Mouse (Mus musculus): Measurements from ENCODE around the gene Zfp580. TPM values are rescaled to one million over a fixed set of nuclear protein-coding genes. Genes with fewer than 3 reads are reported as not detected.
"Not testable (repeated sequence)": the region's sequence is repeated elsewhere in the genome, so short reads cannot be mapped to it uniquely, and the experiment has no call there.

Gene Zfp580
- polyA plus RNA-seq (2012; rRNA removed), result 12.7 and 24.9 TPM in 2 replicates

DNA sequence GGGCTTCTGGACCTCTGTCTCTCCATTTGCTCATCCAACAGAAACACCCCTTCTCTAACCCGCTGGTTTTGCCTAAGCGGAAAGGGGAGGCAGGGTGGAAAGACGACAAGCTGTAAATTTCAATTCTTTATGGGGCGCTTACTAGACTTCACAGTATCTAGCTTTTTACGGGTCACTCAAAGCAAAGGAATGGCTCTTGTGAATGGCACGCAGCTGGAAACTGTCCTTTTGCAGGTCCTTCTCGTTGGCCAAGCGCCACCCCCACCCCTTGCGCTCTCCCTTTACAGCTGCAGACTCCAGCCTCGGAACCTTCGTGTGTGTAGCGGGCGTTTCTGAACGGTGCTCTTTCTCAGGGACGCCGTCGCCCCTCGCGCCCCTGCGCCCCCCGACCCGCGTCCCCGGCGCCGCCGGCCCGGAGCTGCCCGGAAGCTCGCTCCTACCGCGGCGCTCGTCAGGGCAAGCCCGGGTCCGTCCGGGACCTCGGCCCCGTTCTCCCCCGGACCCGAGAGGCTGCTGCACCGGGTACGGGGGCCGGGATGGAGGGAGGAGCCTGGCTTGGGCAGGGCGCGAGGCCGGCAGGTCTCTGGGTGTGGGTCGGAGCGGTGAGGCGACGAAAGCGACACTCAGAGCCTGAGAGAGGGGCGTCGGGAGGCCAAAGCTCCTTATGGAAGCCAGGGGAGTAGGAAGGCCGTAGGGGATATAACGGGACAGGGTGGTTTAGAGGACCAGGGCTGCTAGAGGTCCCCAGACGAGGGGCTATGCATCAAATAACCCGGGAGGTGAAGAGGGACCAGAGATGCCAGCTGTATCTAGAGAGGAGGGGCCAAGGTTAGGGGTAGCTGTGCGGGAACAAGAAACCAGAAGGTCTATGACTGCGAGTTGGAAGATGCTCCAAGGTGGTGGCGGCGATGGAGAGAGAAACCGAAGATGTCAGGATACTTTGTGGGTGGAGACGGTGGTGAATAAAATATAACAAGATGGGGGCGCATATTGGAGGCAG lies at the start of gene Zfp580:
Gene Zfp580, plus strand, starts transcription at position 346 of the 1,000 bp plus-strand sequence.
- peak in 1 of 2 experiments; percentile 48 for DNase-seq (ENCODE audit: low read depth in 1 of 2, low spot score in 2 of 2)
- no peaks in the 10 kb centered on the region for H3K36me3 ChIP-seq (ENCODE audit: control insufficient read depth, insufficient read depth, low read length)
- WGBS, result 2% methylated on average over 65 of the region's 65 CpGs
- H3K27me3 ChIP-seq (ENCODE audit: control insufficient read depth, insufficient read depth, low read length), result peaks cover 19% of the 10 kb centered on the region
- TF ChIP-seq POLR2A (IDR thresholded peaks at IDR 0.05; ENCODE audit: low read depth, low read length) (no peak), CTCF (IDR thresholded peaks at IDR 0.05; ENCODE audit: extremely low read depth, insufficient read depth, insufficient read length, insufficient replicate concordance) (no peak)
- H3K27ac ChIP-seq (ENCODE audit: insufficient read depth, low read length), result peak within 1 kb of the TSS; percentile 1; the same call in 1 of the 2 replicates
- H3K4me1 ChIP-seq (ENCODE audit: control insufficient read depth, insufficient read depth, insufficient read length), result peaks cover 11% of the 10 kb centered on the region
- H3K4me3 ChIP-seq (ENCODE audit: extremely low read depth, insufficient read depth, insufficient read length), result peak within 1 kb of the TSS; percentile 65

DNA sequence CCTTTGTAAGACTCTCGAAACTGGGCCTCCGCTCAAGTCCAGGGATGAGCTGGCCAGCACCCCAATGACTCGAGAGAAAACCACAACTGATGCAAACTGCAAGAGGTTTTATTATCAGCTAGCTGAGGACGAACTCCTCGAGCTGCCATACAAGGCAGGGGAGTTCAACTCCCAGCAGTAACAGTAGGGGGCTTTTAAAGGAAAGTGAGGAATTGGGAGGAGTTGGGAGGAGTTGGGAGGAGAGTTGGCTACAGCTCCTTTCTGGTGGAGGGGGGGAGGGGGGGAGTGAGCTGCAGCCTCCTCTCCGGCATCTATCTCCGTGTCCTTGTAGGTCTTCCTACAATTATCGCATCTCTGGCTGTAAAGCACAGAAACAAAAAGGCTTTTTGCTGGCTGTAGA lies 48.5 kb upstream of the Zfp580 start:
- not testable (repeated sequence) for H3K27me3 ChIP-seq (ENCODE audit: control insufficient read depth, insufficient read depth, low read length); H3K4me3 ChIP-seq (ENCODE audit: extremely low read depth, insufficient read depth, insufficient read length); DNase-seq (ENCODE audit: low read depth in 1 of 2, low spot score in 2 of 2); H3K36me3 ChIP-seq (ENCODE audit: control insufficient read depth, insufficient read depth, low read length); H3K27ac ChIP-seq (ENCODE audit: insufficient read depth, low read length); H3K4me1 ChIP-seq (ENCODE audit: control insufficient read depth, insufficient read depth, insufficient read length)
- WGBS, result 76% methylated on average over 8 of the region's 8 CpGs

DNA sequence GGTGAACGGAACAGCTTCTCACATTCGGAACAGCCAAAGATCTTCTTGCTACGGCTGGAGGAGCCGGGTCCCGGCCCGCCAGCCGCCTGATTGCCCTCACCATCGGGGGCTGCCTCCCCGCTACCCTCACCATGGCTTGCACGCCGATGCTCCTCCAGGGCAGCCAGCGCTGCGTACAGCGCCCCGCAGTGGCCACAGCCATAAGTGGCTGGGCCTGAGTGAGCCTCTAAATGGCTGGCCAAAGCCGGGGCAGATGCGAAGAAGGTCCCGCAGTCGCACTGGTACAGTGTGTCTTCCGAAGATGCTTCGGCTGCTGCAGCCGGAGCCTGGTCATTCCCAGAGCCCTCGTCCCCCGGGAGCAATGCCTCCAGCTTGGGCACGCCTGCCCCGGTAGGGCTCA lies 43.1 kb upstream of the Zfp580 start:
- Histone ChIP-seq H3K36me3 (ENCODE audit: control insufficient read depth, insufficient read depth, low read length) (peaks cover 41% of the 10 kb centered on the region), H3K27ac (ENCODE audit: insufficient read depth, low read length) (no peak overlapping the region), H3K4me1 (ENCODE audit: control insufficient read depth, insufficient read depth, insufficient read length) (no peaks in the 10 kb centered on the region), H3K4me3 (ENCODE audit: extremely low read depth, insufficient read depth, insufficient read length) (no peak overlapping the region), H3K27me3 (ENCODE audit: control insufficient read depth, insufficient read depth, low read length) (no peaks in the 10 kb centered on the region)
- no peak for DNase-seq (ENCODE audit: low read depth in 1 of 2, low spot score in 2 of 2)
- 96% methylated on average over 26 of the region's 26 CpGs for WGBS
- TF ChIP-seq CTCF (IDR thresholded peaks at IDR 0.05; ENCODE audit: extremely low read depth, insufficient read depth, insufficient read length, insufficient replicate concordance), result no peak
- no peak for TF ChIP-seq POLR2A (IDR thresholded peaks at IDR 0.05; ENCODE audit: low read depth, low read length)

DNA sequence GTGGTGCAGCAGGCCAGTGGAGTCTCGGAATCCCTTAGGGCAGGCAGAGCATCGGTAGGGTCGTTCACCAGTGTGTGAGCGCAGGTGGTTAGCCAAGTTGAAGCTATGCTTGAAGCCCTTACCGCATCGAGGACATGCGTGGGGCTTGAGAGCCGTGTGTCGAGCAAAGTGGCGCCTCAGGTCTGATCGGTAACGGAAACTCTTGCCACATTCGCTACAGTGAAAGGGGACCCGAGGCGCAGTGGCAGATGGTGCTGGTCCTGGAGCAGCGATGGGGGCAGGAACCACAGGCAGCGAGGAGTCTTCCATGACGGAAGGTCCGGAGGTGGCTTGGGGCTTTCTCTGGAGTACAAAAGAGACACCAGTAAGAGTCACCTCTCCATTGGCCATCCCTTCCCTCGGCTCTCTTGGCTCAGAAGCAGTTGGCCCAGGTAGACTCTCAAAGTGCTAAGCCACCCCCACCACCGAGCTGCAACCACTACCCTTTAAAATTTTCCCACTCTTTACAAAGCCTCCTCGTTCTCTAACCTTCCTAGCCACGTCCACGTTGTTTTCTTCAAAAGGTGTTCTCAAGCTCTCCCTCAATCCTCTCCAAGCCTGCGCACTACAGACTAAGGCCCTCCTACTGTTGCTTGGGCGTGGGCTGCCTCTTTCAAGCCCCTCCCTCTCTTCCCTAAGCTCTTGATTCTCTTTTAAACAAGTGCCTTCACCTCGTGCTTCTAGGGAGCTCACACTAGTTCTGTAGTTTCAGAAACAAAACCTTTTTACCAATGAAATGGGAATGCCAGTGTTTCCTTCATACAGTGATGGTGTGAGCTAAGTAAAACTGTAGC lies 38.4 kb upstream of the Zfp580 start:
- H3K4me1 ChIP-seq (ENCODE audit: control insufficient read depth, insufficient read depth, insufficient read length), result no peaks in the 10 kb centered on the region
- TF ChIP-seq CTCF (IDR thresholded peaks at IDR 0.05; ENCODE audit: extremely low read depth, insufficient read depth, insufficient read length, insufficient replicate concordance) (no peak), POLR2A (IDR thresholded peaks at IDR 0.05; ENCODE audit: low read depth, low read length) (no peak)
- WGBS, result 84% methylated on average over 27 of the region's 27 CpGs
- no peak overlapping the region for H3K27ac ChIP-seq (ENCODE audit: insufficient read depth, low read length)
- no peak for DNase-seq (ENCODE audit: low read depth in 1 of 2, low spot score in 2 of 2)
- H3K36me3 ChIP-seq (ENCODE audit: control insufficient read depth, insufficient read depth, low read length), result peaks cover 37% of the 10 kb centered on the region
- H3K27me3 ChIP-seq (ENCODE audit: control insufficient read depth, insufficient read depth, low read length), result no peaks in the 10 kb centered on the region; the same call in 1 of the 2 replicates
- H3K4me3 ChIP-seq (ENCODE audit: extremely low read depth, insufficient read depth, insufficient read length), result no peak overlapping the region

DNA sequence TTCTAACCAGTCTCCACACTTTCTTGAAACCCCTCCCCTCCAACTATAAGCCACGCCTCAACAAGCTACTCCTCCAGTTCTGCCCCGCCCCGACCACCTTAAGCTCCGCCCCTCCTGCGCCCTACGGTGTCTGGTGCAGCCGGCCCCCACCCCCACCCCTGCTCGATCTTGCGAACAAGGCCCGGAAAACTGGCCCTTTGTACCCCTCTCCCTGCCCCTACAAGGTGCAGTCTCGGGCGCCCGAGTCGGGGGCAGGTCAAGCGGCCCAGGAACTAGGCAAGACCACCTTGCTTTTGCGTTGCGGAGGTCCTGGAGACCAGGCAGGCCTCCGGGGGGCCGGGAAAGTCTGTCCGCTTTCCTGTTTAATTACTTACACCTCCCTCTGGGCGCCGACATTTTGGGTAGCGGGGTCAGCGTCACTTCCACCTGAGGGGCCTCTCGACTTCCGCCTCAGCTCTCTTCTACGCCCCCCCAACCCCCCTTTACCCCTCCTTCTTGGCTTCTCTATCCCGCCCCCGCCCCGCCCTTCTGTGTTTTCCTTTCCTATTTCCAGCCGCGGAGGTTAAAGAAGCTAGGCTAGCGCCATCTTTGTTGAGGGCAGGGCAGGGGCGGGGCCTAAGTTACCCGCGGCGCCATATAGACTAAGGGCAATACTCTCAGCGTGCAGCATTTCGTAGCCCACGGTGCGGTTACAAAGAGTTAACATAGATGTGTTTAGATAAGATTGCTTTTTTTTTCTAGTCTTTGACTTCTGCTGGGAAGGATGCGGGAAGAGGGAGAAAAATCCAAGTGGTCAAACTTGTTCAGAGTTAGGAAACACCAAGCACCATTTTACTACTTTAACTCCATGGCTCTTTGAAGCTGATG lies 36.9 kb upstream of the Zfp580 start, which contains the start of the genes Zfp524 and Fiz1:
Gene Zfp524, plus strand, starts transcription at position 165 of the 867 bp plus-strand sequence.
Gene Fiz1, minus strand, starts transcription at position 447 of the 867 bp plus-strand sequence.
- H3K4me1 ChIP-seq (ENCODE audit: control insufficient read depth, insufficient read depth, insufficient read length), result no peaks in the 10 kb centered on the region; the same call in 1 of the 2 replicates
- H3K36me3 ChIP-seq (ENCODE audit: control insufficient read depth, insufficient read depth, low read length), result peaks cover 22% of the 10 kb centered on the region
- no peaks in the 10 kb centered on the region; the same call in 1 of the 2 replicates for H3K27me3 ChIP-seq (ENCODE audit: control insufficient read depth, insufficient read depth, low read length)
- DNase-seq (ENCODE audit: low read depth in 1 of 2, low spot score in 2 of 2), result peak; percentile 94 to 97
- no peak for TF ChIP-seq CTCF (IDR thresholded peaks at IDR 0.05; ENCODE audit: extremely low read depth, insufficient read depth, insufficient read length, insufficient replicate concordance)
- WGBS, result under 1% methylated on average over 39 of the region's 42 CpGs
- peak within 1 kb of the TSS; percentile 99 for H3K27ac ChIP-seq (ENCODE audit: insufficient read depth, low read length)
- peak within 1 kb of the TSS; percentile 96 for H3K4me3 ChIP-seq (ENCODE audit: extremely low read depth, insufficient read depth, insufficient read length)

All from spleen, adult 2 months (tissue).